Mouse (Mus musculus): Measurements from ENCODE around the gene Rgs8. TPM values are rescaled to one million over a fixed set of nuclear protein-coding genes. Genes with fewer than 3 reads are reported as not detected.
A peak's percentile ranks its signal among the peaks of the same experiment; 100 is the strongest.

Rgs8 gene
- polyA plus RNA-seq, 1 experiment from 2014 or later = 0.53 TPM

- DNase-seq (ENCODE audit: low read depth, low spot score) (no peak), ATAC-seq (no peak)
- H3K27me3 ChIP-seq = no peaks in the 10 kb centered on the region
- ChIA-PET POLR2A (no interaction called here), CTCF (interaction anchor here (1.0 kb wide), 1 partner anchor 11 kb away, joined by 4 read pairs; no protein-coding TSS in a partner anchor)
- TF ChIP-seq CTCF (IDR thresholded peaks at IDR 0.05) = no peak
- in situ Hi-C loops (cut with MboI; ENCODE audit: low pct_unique_long_range_greater_than_20kb) = loop anchor here (25.0 kb wide), 1 partner anchor 99 kb away; the partner anchor contains the start of gene Npl
These were observed 8.3 kb downstream of the Rgs8 start for GRCm38 (mm10) chr1:153660982-153661688.

- ChIA-PET POLR2A (no interaction called here), CTCF (no interaction called here)
- no peak for TF ChIP-seq CTCF (IDR thresholded peaks at IDR 0.05)
- H3K27me3 ChIP-seq = no peaks in the 10 kb centered on the region
- DNase-seq (ENCODE audit: low read depth, low spot score) (no peak), ATAC-seq (peak; percentile 45)
- in situ Hi-C loops (cut with MboI; ENCODE audit: low pct_unique_long_range_greater_than_20kb) = loop anchor here (25.0 kb wide), 1 partner anchor 99 kb away; the partner anchor contains the start of gene Npl
These were observed 8.8 kb downstream of the Rgs8 start for GRCm38 (mm10) chr1:153661689-153662002.

GRCm38 (mm10) chr1:153662362-153662761 is 9.5 kb downstream of the Rgs8 start:
- in situ Hi-C loops (cut with MboI; ENCODE audit: low pct_unique_long_range_greater_than_20kb) = loop anchor here (25.0 kb wide), 1 partner anchor 100 kb away; the partner anchor contains the start of gene Npl
- ATAC-seq (no peak), DNase-seq (ENCODE audit: low read depth, low spot score) (no peak)
- POLR2A ChIA-PET = no interaction called here
- no peak for TF ChIP-seq CTCF (IDR thresholded peaks at IDR 0.05)
- CTCF ChIA-PET = interaction anchor here (0.8 kb wide), 1 partner anchor 104 kb away, joined by 4 read pairs; no protein-coding TSS in a partner anchor
- H3K27me3 ChIP-seq = no peaks in the 10 kb centered on the region

- ATAC-seq = peak; percentile 33
- H3K27me3 ChIP-seq = no peaks in the 10 kb centered on the region
These were observed 12.4 kb downstream of the Rgs8 start for GRCm38 (mm10) chr1:153665066-153665715.

GRCm38 (mm10) chr1:153666236-153666635 is 13.4 kb downstream of the Rgs8 start:
- CTCF ChIA-PET = interaction anchor here (1.5 to 1.8 kb wide), 2 partner anchors 12 to 81 kb away, joined by 4 to 6 read pairs; no protein-coding TSS in a partner anchor
- TF ChIP-seq CTCF (IDR thresholded peaks at IDR 0.05) = no peak
- no peak for ATAC-seq
- POLR2A ChIA-PET = no interaction called here
- in situ Hi-C loops (cut with MboI; ENCODE audit: low pct_unique_long_range_greater_than_20kb) = loop anchor here (25.0 kb wide), 1 partner anchor 104 kb away; the partner anchor contains the start of gene Npl
- no peak for DNase-seq (ENCODE audit: low read depth, low spot score)
- no peaks in the 10 kb centered on the region for H3K27me3 ChIP-seq

More at GRCm38 (mm10) chr1:153665066-153665715, 12.4 kb downstream of the Rgs8 start:
- peak; percentile 43 for DNase-seq (ENCODE audit: low read depth, low spot score)
- TF ChIP-seq CTCF (IDR thresholded peaks at IDR 0.05) = no peak
- CTCF ChIA-PET = interaction anchor here (1.0 to 1.8 kb wide), 6 partner anchors 11 to 107 kb away, joined by 3 to 6 read pairs (median 4); partner anchors contain the start of gene Rgs8
- in situ Hi-C loops (cut with MboI; ENCODE audit: low pct_unique_long_range_greater_than_20kb) = loop anchor here (25.0 kb wide), 1 partner anchor 103 kb away; the partner anchor contains the start of gene Npl
- POLR2A ChIA-PET = no interaction called here

DNA sequence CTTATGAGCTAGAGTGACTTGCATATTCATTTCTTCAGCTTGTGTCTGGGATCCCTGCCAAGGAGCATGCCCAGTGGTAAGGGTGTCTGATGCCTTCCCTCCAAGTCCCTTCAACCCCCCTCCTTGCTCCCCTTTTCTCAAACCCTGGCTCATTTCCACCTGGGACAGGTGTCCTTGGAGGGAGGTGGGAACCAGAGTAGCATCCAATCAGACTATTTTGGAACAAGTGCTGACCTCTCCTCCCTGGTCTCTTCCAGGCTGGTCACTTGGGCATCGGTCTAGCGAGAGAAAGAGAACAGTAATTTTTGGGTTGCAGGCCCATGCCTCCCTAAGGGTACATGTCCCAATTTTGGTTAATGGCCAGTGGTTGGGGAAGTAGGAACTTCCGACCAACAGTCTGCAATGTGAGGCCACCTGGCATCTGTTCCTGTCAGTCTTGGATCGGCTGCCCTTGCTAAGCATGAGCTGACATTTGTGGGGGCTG is 14.5 kb downstream of the Rgs8 start:
- POLR2A ChIA-PET = no interaction called here
- CTCF ChIA-PET = no interaction called here
- ATAC-seq = no peak
- TF ChIP-seq CTCF (IDR thresholded peaks at IDR 0.05) = no peak
- no peaks in the 10 kb centered on the region for H3K27me3 ChIP-seq
- in situ Hi-C loops (cut with MboI; ENCODE audit: low pct_unique_long_range_greater_than_20kb) = loop anchor here (25.0 kb wide), 1 partner anchor 105 kb away; the partner anchor contains the start of gene Npl
- DNase-seq (ENCODE audit: low read depth, low spot score) = no peak

- in situ Hi-C loops (cut with MboI; ENCODE audit: low pct_unique_long_range_greater_than_20kb) = loop anchor here (25.0 kb wide), 1 partner anchor 105 kb away; the partner anchor contains the start of gene Npl
- no peak for TF ChIP-seq CTCF (IDR thresholded peaks at IDR 0.05)
- DNase-seq (ENCODE audit: low read depth, low spot score) = no peak
- ChIA-PET CTCF (no interaction called here), POLR2A (no interaction called here)
- H3K27me3 ChIP-seq = no peaks in the 10 kb centered on the region
- ATAC-seq = no peak
These were observed 15.0 kb downstream of the Rgs8 start for GRCm38 (mm10) chr1:153667781-153668180.

DNA sequence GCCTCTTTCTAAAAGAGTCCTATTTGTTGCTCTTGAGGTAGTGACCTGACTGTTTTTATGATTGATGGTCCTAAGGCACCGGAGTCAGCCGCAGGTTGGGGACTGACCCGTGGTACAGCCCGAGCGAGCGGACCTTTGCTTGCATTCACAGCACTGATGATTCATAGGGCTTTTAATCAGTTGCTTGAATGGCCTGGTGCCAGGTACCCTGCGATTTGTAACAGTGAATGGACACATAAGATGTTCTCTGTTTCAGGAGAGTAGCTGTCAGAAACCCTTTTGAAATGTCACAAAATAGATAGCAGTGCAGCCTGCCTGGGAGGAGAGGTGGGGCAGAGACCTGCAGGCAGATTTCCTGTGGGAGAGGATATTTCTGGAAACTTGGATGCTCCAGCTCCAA is 16.3 kb downstream of the Rgs8 start:
- H3K27me3 ChIP-seq = no peaks in the 10 kb centered on the region
- DNase-seq (ENCODE audit: low read depth, low spot score) = no peak

DNA sequence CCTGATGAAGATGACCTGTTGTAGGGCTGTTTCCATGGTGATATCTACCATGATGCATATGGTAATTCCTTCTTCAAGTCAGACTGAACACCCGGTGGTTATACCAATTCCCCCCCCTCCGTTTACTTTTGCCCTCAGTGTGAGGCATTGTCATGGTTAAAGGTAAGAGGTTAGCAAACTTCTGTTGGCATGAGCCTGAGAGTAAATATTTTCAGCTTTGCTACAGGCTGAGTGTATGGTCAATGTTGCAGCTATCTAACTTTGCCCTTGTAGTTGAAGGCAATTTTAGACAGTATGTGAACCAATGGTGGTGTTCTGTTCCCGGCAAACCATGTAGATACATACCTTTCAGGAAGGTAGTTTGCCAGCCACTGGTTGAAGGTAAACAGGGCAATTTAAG is 16.9 kb downstream of the Rgs8 start:
- no peak for ATAC-seq
- in situ Hi-C loops (cut with MboI; ENCODE audit: low pct_unique_long_range_greater_than_20kb) = loop anchor here (25.0 kb wide), 1 partner anchor 107 kb away; the partner anchor contains the start of gene Npl
- CTCF ChIA-PET = interaction anchor here (1.0 kb wide), 1 partner anchor 12 kb away, joined by 3 read pairs; no protein-coding TSS in a partner anchor

More for the DNA sequence above, 16.3 kb downstream of the Rgs8 start:
- peak; percentile 47 for ATAC-seq
- ChIA-PET POLR2A (no interaction called here), CTCF (no interaction called here)
- no peak for TF ChIP-seq CTCF (IDR thresholded peaks at IDR 0.05)
- in situ Hi-C loops (cut with MboI; ENCODE audit: low pct_unique_long_range_greater_than_20kb) = loop anchor here (25.0 kb wide), 1 partner anchor 107 kb away; the partner anchor contains the start of gene Npl

DNA sequence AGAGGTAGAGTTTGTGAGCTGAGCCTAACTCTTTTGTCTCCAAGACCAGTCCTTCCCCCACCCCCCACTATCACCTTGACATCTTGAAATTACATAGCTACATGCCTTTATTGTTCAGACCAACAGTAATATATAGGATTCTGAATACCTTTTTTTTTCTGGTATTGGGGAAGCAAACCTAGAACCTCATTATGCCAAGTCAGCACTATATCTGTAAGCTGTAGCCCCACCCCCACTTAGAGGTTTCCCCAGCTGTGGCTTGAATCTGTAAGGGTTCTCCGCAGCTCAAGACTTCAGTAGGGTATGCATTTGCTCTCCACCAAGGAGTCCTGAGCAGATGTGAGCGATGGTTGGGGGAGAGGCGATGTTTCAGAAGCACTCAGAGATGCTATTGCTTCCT is 18.5 kb downstream of the Rgs8 start:
- CTCF ChIA-PET = no interaction called here
- in situ Hi-C loops (cut with MboI; ENCODE audit: low pct_unique_long_range_greater_than_20kb) = loop anchor here (25.0 kb wide), 1 partner anchor 109 kb away; the partner anchor contains the start of gene Npl
- H3K27me3 ChIP-seq = no peaks in the 10 kb centered on the region
- TF ChIP-seq CTCF (IDR thresholded peaks at IDR 0.05) = no peak
- POLR2A ChIA-PET = no interaction called here
- ATAC-seq (no peak), DNase-seq (ENCODE audit: low read depth, low spot score) (no peak)

More for the DNA sequence above, 16.9 kb downstream of the Rgs8 start:
- no peak for DNase-seq (ENCODE audit: low read depth, low spot score)
- TF ChIP-seq CTCF (IDR thresholded peaks at IDR 0.05) = no peak
- POLR2A ChIA-PET = no interaction called here
- no peaks in the 10 kb centered on the region for H3K27me3 ChIP-seq
